In the genomic region with DNA sequence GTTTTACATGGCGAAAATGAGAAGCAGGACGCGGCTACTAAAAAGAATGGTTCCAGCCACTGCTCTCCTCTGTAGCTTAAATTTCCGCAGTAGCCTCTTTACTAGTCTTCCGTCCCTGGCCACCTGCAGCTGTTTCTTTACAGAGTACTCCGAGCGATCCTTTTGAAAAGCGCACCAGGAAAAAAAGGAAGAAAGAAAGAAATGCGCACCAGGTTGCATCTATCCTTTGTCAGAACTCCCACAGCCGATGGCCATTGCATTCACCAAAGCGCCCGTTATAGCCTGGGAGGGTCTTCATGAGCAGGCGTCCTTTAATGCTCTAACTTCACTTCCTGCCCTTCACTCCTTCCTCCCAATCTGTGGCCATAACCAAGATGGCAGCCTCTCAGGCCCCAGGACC, we compare ENCODE assay signal across 8 mouse cellular contexts. TPM values are rescaled to one million over a fixed set of nuclear protein-coding genes. Genes with fewer than 3 reads are reported as not detected.
DNase-seq lines count a peak whose midpoint lies in the region; ATAC-seq lines count a peak whose summit lies in the region.

Gene Ptpn5, minus strand, starts transcription at position 354 of the 400 bp plus-strand sequence.

- H3K9me3 ChIP-seq in heart, embryonic 16.5 days (replicated peaks; ENCODE audit: control insufficient read depth, low read length): no peaks in the 10 kb centered on the region
- H3K9me3 ChIP-seq in embryonic facial prominence, embryonic 10.5 days: no peaks in the 10 kb centered on the region
- no peaks in the 10 kb centered on the region for H3K9me3 ChIP-seq in intestine, embryonic 14.5 days (ENCODE audit: control insufficient read depth, low read length)
- H3K9me3 ChIP-seq in midbrain, embryonic 13.5 days: no peaks in the 10 kb centered on the region

- 11% methylated on average over 13 of the region's 13 CpGs for WGBS in heart, embryonic 16.5 days
- WGBS in embryonic facial prominence, embryonic 10.5 days: 4% methylated on average over 13 of the region's 13 CpGs
- WGBS in intestine, embryonic 14.5 days: 14% methylated on average over 13 of the region's 13 CpGs
- under 1% methylated on average over 13 of the region's 13 CpGs for WGBS in midbrain, embryonic 13.5 days

- H3K27ac ChIP-seq in heart, embryonic 16.5 days (ENCODE audit: low read length): no peak within 1 kb of the TSS
- peak within 1 kb of the TSS; percentile 73 for H3K27ac ChIP-seq in embryonic facial prominence, embryonic 10.5 days (replicated peaks)
- H3K27ac ChIP-seq in intestine, embryonic 14.5 days (ENCODE audit: low read depth): no peak within 1 kb of the TSS
- H3K27ac ChIP-seq in midbrain, embryonic 13.5 days: peak within 1 kb of the TSS; percentile 92

- H3K9ac ChIP-seq in heart, embryonic 16.5 days (ENCODE audit: low read length): peak within 1 kb of the TSS; percentile 45; the same call in 1 of the 2 replicates
- peak within 1 kb of the TSS; percentile 45; the same call in 1 of the 2 replicates for H3K9ac ChIP-seq in intestine, embryonic 14.5 days (ENCODE audit: low read length)
- H3K9ac ChIP-seq in midbrain, embryonic 13.5 days (replicated peaks): peak within 1 kb of the TSS; percentile 89

- no peak for ATAC-seq in heart, embryonic 16.5 days (replicated peaks; ENCODE audit: extremely low read depth, insufficient read depth, low FRiP score)
- ATAC-seq in intestine, embryonic 14.5 days (replicated peaks; ENCODE audit: low FRiP score, low TSS enrichment, low read depth): no peak
- no peak for ATAC-seq in midbrain, embryonic 13.5 days
- ATAC-seq in megakaryocyte progenitor cell, adult 5-6 weeks (replicated peaks; ENCODE audit: poor library complexity): no peak

- intact Hi-C loops in heart, postnatal 14 days (cut with DNase I): no loop called here

- H3K4me3 ChIP-seq in heart, embryonic 16.5 days (ENCODE audit: low read length): peak within 1 kb of the TSS; percentile 63
- H3K4me3 ChIP-seq in embryonic facial prominence, embryonic 10.5 days: peak within 1 kb of the TSS; percentile 79
- peak within 1 kb of the TSS; percentile 51 for H3K4me3 ChIP-seq in intestine, embryonic 14.5 days (ENCODE audit: low read depth, low read length)
- peak within 1 kb of the TSS; percentile 79 for H3K4me3 ChIP-seq in midbrain, embryonic 13.5 days (replicated peaks)

- peaks cover 60% of the 10 kb centered on the region for H3K27me3 ChIP-seq in heart, embryonic 16.5 days (ENCODE audit: control insufficient read depth, insufficient read depth, low read length)
- peaks cover 68% of the 10 kb centered on the region for H3K27me3 ChIP-seq in embryonic facial prominence, embryonic 10.5 days (replicated peaks; ENCODE audit: low read depth, poor library complexity, severe bottlenecking)
- H3K27me3 ChIP-seq in intestine, embryonic 14.5 days (replicated peaks; ENCODE audit: control insufficient read depth, insufficient read depth, low read length): peaks cover 56% of the 10 kb centered on the region
- H3K27me3 ChIP-seq in midbrain, embryonic 13.5 days: peaks cover 23% of the 10 kb centered on the region

- H3K4me2 ChIP-seq in heart, embryonic 16.5 days (ENCODE audit: low read depth, low read length): peak within 1 kb of the TSS; percentile 95
- peak within 1 kb of the TSS; percentile 100 for H3K4me2 ChIP-seq in intestine, embryonic 14.5 days (ENCODE audit: low read length)
- peak within 1 kb of the TSS; percentile 61 for H3K4me2 ChIP-seq in midbrain, embryonic 13.5 days (replicated peaks)

- DNase-seq in heart, postnatal 14 days: no peak
- DNase-seq in embryonic facial prominence, embryonic 10.5 days (ENCODE audit: low spot score): peak; percentile 13
- no peak for DNase-seq in intestine, embryonic 14.5 days (ENCODE audit: low spot score)
- no peak for DNase-seq in gastrocnemius, postnatal 25 days
- no peak for DNase-seq in spleen, postnatal 10 days (ENCODE audit: low spot score in 2 of 2)

- H3K36me3 ChIP-seq in heart, embryonic 16.5 days (ENCODE audit: control insufficient read depth, insufficient read depth): no peaks in the 10 kb centered on the region
- H3K36me3 ChIP-seq in embryonic facial prominence, embryonic 10.5 days (replicated peaks): no peaks in the 10 kb centered on the region
- H3K36me3 ChIP-seq in intestine, embryonic 14.5 days (ENCODE audit: control insufficient read depth, insufficient read depth, low read length): no peaks in the 10 kb centered on the region
- no peaks in the 10 kb centered on the region for H3K36me3 ChIP-seq in midbrain, embryonic 13.5 days

- peaks cover 7% of the 10 kb centered on the region; the same call in 1 of the 2 replicates for H3K4me1 ChIP-seq in heart, embryonic 16.5 days (ENCODE audit: control insufficient read depth, insufficient read depth, low read length)
- peaks cover 18% of the 10 kb centered on the region for H3K4me1 ChIP-seq in embryonic facial prominence, embryonic 10.5 days
- peaks cover 5% of the 10 kb centered on the region for H3K4me1 ChIP-seq in intestine, embryonic 14.5 days (replicated peaks; ENCODE audit: control insufficient read depth, insufficient read depth, low read length)
- peaks cover 19% of the 10 kb centered on the region for H3K4me1 ChIP-seq in midbrain, embryonic 13.5 days (replicated peaks)

RNA-seq across cellular contexts. Expression of gene Ptpn5, which starts in this region (rescaled TPM):
- 0.29 and 0.51 TPM in 2 replicates for polyA plus RNA-seq in heart, embryonic 16.5 days (2015; fragmentation: Nextera tagmentation; extraction: Ambion mirVana)
- total RNA-seq in heart, postnatal 14 days (2021): not detected
- polyA plus RNA-seq in embryonic facial prominence, embryonic 10.5 days (2016; fragmentation: Nextera tagmentation; extraction: Ambion mirVana): 2.9 and 3.2 TPM in 2 replicates
- polyA plus RNA-seq in intestine, embryonic 14.5 days (2014; fragmentation: Nextera tagmentation; extraction: Ambion mirVana): 2.1 and 2.3 TPM in 2 replicates
- polyA plus RNA-seq in midbrain, embryonic 13.5 days (2015; fragmentation: Nextera tagmentation; extraction: Ambion mirVana): 98.6 and 102 TPM in 2 replicates
- total RNA-seq in megakaryocyte progenitor cell, adult 5-6 weeks (2015): not detected in 2 replicates
- total RNA-seq in megakaryocyte progenitor cell, adult 5-6 weeks (2017): not detected in 2 replicates
- not detected for total RNA-seq in gastrocnemius, postnatal 25 days (2021)

Comparison
In these comparisons a context has a peak if more than half of its experiments do, and no peak if none do; other contexts are left out.
1. RNA of gene Ptpn5 (polyA plus RNA-seq): 98.6 to 102 TPM in midbrain, embryonic 13.5 days; 2.9 to 3.2 TPM in embryonic facial prominence, embryonic 10.5 days, 2.1 to 2.3 TPM in intestine, embryonic 14.5 days and 0.29 to 0.51 TPM in heart, embryonic 16.5 days; every median in the first group is over 10 times any median in the second.
2. H3K27ac ChIP-seq: peak in embryonic facial prominence, embryonic 10.5 days (single experiment) and midbrain, embryonic 13.5 days (single experiment); none in heart, embryonic 16.5 days (single experiment) and intestine, embryonic 14.5 days (single experiment).
3. Peak in every context shown above with its lines, with median percentiles within 50 percentile points of each other: H3K4me2 ChIP-seq, H3K4me3 ChIP-seq and H3K9ac ChIP-seq.